In the genomic region with DNA sequence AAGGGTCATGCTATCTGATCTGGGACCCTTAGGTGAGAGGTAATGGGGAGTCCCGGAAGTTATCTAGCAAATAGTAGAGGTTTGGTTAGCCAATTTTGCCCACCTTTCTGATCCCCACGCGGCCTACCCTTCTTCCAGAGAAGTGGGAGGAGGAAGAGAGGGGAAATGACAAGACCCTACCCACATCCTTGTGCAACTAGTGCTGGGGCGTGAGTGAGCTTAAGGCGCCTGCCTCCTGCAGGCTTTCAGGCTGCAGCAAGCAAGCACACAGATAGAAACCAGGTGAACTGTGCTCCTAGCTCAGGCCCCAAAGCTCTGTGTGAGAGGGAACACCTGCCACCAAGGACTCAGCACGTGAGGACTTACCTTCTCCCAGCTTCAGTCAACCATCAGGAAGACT, we compare ENCODE assay signal across 8 mouse cellular contexts. TPM values are rescaled to one million over a fixed set of nuclear protein-coding genes. Genes with fewer than 3 reads are reported as not detected.
DNase-seq lines count a peak whose midpoint lies in the region; ATAC-seq lines count a peak whose summit lies in the region.

No protein-coding gene starts in this region.

- no peaks in the 10 kb centered on the region for H3K36me3 ChIP-seq in heart, embryonic 15.5 days
- no peaks in the 10 kb centered on the region for H3K36me3 ChIP-seq in hindbrain, embryonic 13.5 days
- no peaks in the 10 kb centered on the region for H3K36me3 ChIP-seq in midbrain, embryonic 10.5 days

- peak overlapping the region; percentile 95 for H3K27ac ChIP-seq in heart, embryonic 15.5 days
- H3K27ac ChIP-seq in hindbrain, embryonic 13.5 days = peak overlapping the region; percentile 79; the same call in 1 of the 2 replicates
- peak overlapping the region; percentile 89 for H3K27ac ChIP-seq in midbrain, embryonic 10.5 days (replicated peaks)

- peaks cover 48% of the 10 kb centered on the region for H3K4me1 ChIP-seq in heart, embryonic 15.5 days (replicated peaks)
- H3K4me1 ChIP-seq in hindbrain, embryonic 13.5 days (replicated peaks) = peaks cover 37% of the 10 kb centered on the region
- peaks cover 56% of the 10 kb centered on the region for H3K4me1 ChIP-seq in midbrain, embryonic 10.5 days

- WGBS in heart, embryonic 15.5 days = 6% methylated on average over 6 of the region's 6 CpGs
- WGBS in hindbrain, embryonic 13.5 days = 12% methylated on average over 6 of the region's 6 CpGs
- WGBS in midbrain, embryonic 10.5 days = 9% methylated on average over 6 of the region's 6 CpGs

- no peaks in the 10 kb centered on the region for H3K27me3 ChIP-seq in heart, embryonic 15.5 days
- H3K27me3 ChIP-seq in hindbrain, embryonic 13.5 days = peaks cover 44% of the 10 kb centered on the region
- H3K27me3 ChIP-seq in midbrain, embryonic 10.5 days (ENCODE audit: low read depth, poor library complexity, severe bottlenecking) = peaks cover 81% of the 10 kb centered on the region

- H3K4me3 ChIP-seq in heart, embryonic 15.5 days = peak overlapping the region; percentile 90
- peak overlapping the region; percentile 72 for H3K4me3 ChIP-seq in hindbrain, embryonic 13.5 days
- H3K4me3 ChIP-seq in midbrain, embryonic 10.5 days = peak overlapping the region; percentile 77

- no peak for DNase-seq in heart, adult 18-20 months
- peak; percentile 56 for DNase-seq in NIH3T3 (ENCODE audit: low read depth)
- no peak for DNase-seq in midbrain, embryonic 10.5 days (ENCODE audit: low spot score)
- no peak for DNase-seq in thymus, postnatal 0 days (ENCODE audit: low spot score)

- H3K9ac ChIP-seq in heart, embryonic 15.5 days = peak overlapping the region; percentile 92
- H3K9ac ChIP-seq in hindbrain, embryonic 13.5 days = peak overlapping the region; percentile 84; the same call in 1 of the 2 replicates

- peak overlapping the region; percentile 96 for H3K4me2 ChIP-seq in heart, embryonic 15.5 days
- H3K4me2 ChIP-seq in hindbrain, embryonic 13.5 days = peak overlapping the region; percentile 99

- no peak for ATAC-seq in heart, embryonic 15.5 days (replicated peaks; ENCODE audit: insufficient number of reproducible peaks, insufficient read depth, low FRiP score, low read depth)
- ATAC-seq in hindbrain, embryonic 13.5 days (ENCODE audit: low FRiP score) = no peak
- ATAC-seq in CD4-positive, CD25-positive, alpha-beta regulatory T cell, adult 4 months = no peak
- ATAC-seq in inflammation-experienced regulatory T-cells, adult 6 months = no peak

- no peaks in the 10 kb centered on the region for H3K9me3 ChIP-seq in heart, embryonic 15.5 days (replicated peaks)
- no peaks in the 10 kb centered on the region for H3K9me3 ChIP-seq in hindbrain, embryonic 13.5 days
- no peaks in the 10 kb centered on the region for H3K9me3 ChIP-seq in midbrain, embryonic 10.5 days (replicated peaks)

RNA-seq across cellular contexts. Expression of gene Csrp1, which starts 31.2 kb away (rescaled TPM):
- polyA plus RNA-seq in heart, embryonic 15.5 days (2015; fragmentation: Nextera tagmentation; extraction: Ambion mirVana) = 149 and 169 TPM in 2 replicates
- 10 to 100 TPM; 47.0 to 51.1 TPM for total RNA-seq in heart, adult 18-20 months (2021)
- 22.9 and 25.3 TPM in 2 replicates for polyA plus RNA-seq in hindbrain, embryonic 13.5 days (2015; fragmentation: Nextera tagmentation; extraction: Ambion mirVana)
- 41.9 and 44.9 TPM in 2 replicates for polyA plus RNA-seq in midbrain, embryonic 10.5 days (2016; fragmentation: Nextera tagmentation; extraction: Ambion mirVana)
- 10 to 100 TPM; 21.7 to 38.1 TPM for polyA plus RNA-seq in CD4-positive, CD25-positive, alpha-beta regulatory T cell, adult 4 months (2017; shearing (Covaris generic))
- polyA plus RNA-seq in thymus, postnatal 0 days (2015; fragmentation: Nextera tagmentation; extraction: Ambion mirVana) = 162 and 178 TPM in 2 replicates
- polyA plus RNA-seq in inflammation-experienced regulatory T-cells, adult 6 months (2017; shearing (Covaris generic)) = 10 to 100 TPM; 19.5 to 31.9 (median 26.9) TPM
